In genomic region chr9:85120061-85120460, GRCm38 (mm10) we compare ENCODE assay signal across 21 mouse cellular contexts.
DNase-seq lines count a peak whose midpoint lies in the region; ATAC-seq lines count a peak whose summit lies in the region.
"Had no signal": no experiment of that assay in that cellular context is flagged by ENCODE, and none has a peak within 500 bp of the region (broad histone marks: within the 10 kb centered on the region; RNA-seq: fewer than 3 reads in every experiment).

No protein-coding gene starts in this region.

- H3K27ac ChIP-seq in midbrain, embryonic 13.5 days = no peak overlapping the region
- H3K27ac ChIP-seq in forebrain, embryonic 15.5 days (replicated peaks) = no peak overlapping the region
- no peak overlapping the region for H3K27ac ChIP-seq in limb, embryonic 10.5 days
- H3K27ac ChIP-seq: embryonic facial prominence, embryonic 12.5 days; heart, embryonic 15.5 days; hindbrain, embryonic 10.5 days; hindbrain, embryonic 14.5 days had no signal

- H3K9ac ChIP-seq in midbrain, embryonic 13.5 days (replicated peaks) = no peak overlapping the region
- no peak overlapping the region for H3K9ac ChIP-seq in forebrain, embryonic 15.5 days (replicated peaks)
- H3K9ac ChIP-seq: embryonic facial prominence, embryonic 12.5 days; heart, embryonic 15.5 days; hindbrain, embryonic 14.5 days had no signal

- H3K36me3 ChIP-seq in midbrain, embryonic 13.5 days = no peaks in the 10 kb centered on the region
- no peaks in the 10 kb centered on the region for H3K36me3 ChIP-seq in forebrain, embryonic 15.5 days
- H3K36me3 ChIP-seq in limb, embryonic 10.5 days = no peaks in the 10 kb centered on the region
- H3K36me3 ChIP-seq: embryonic facial prominence, embryonic 12.5 days; heart, embryonic 15.5 days; hindbrain, embryonic 10.5 days had no signal

- no peak overlapping the region for H3K4me3 ChIP-seq in midbrain, embryonic 13.5 days (replicated peaks)
- no peak overlapping the region for H3K4me3 ChIP-seq in forebrain, embryonic 15.5 days
- no peak overlapping the region for H3K4me3 ChIP-seq in limb, embryonic 10.5 days
- H3K4me3 ChIP-seq: embryonic facial prominence, embryonic 12.5 days; heart, embryonic 15.5 days; hindbrain, embryonic 10.5 days had no signal

- peak; percentile 56 for DNase-seq in CD4-positive helper T cell, adult 2 months (ENCODE audit: low read depth, low spot score)
- DNase-seq in naive thymus-derived CD4-positive, alpha-beta T cell, adult 2 months (ENCODE audit: low read depth) = peak; percentile 59
- DNase-seq in spleen, postnatal 14 days (ENCODE audit: low spot score in 2 of 2) = no peak
- no peak for DNase-seq in limb, embryonic 10.5 days (ENCODE audit: low spot score)
- DNase-seq: adrenal gland, postnatal 10 days; cerebellum, adult 11 months; cerebellum, adult 8-10 months; cerebellum, postnatal 14 days; gastrocnemius, postnatal 10 days; heart, adult 18-20 months; heart, postnatal 14 days had no signal

- peak; percentile 86 for ATAC-seq in activated CD4-positive, CD25-positive, alpha-beta regulatory T cell, adult 4 months
- peak; percentile 84 for ATAC-seq in inflammation-experienced regulatory T-cells, adult 6 months
- no peak for ATAC-seq in midbrain, embryonic 13.5 days
- no peak for ATAC-seq in forebrain, embryonic 15.5 days (replicated peaks)
- ATAC-seq: forebrain, embryonic 16.5 days had no signal

- H3K4me2 ChIP-seq in midbrain, embryonic 13.5 days (replicated peaks) = no peak overlapping the region
- H3K4me2 ChIP-seq in forebrain, embryonic 15.5 days (replicated peaks) = no peak overlapping the region
- H3K4me2 ChIP-seq: embryonic facial prominence, embryonic 12.5 days; heart, embryonic 11.5 days; heart, embryonic 15.5 days; hindbrain, embryonic 14.5 days had no signal

- no peaks in the 10 kb centered on the region for H3K27me3 ChIP-seq in midbrain, embryonic 13.5 days
- H3K27me3 ChIP-seq in forebrain, embryonic 15.5 days = no peaks in the 10 kb centered on the region
- H3K27me3 ChIP-seq in limb, embryonic 10.5 days (ENCODE audit: low read depth, poor library complexity, severe bottlenecking) = no peaks in the 10 kb centered on the region
- H3K27me3 ChIP-seq: embryonic facial prominence, embryonic 12.5 days; heart, embryonic 15.5 days had no signal

- H3K9me3 ChIP-seq in midbrain, embryonic 13.5 days = 0 out of 2 replicates have a peak, but pooled peaks cover 2% of the 10 kb centered on the region
- no peaks in the 10 kb centered on the region for H3K9me3 ChIP-seq in forebrain, embryonic 15.5 days
- H3K9me3 ChIP-seq in limb, embryonic 10.5 days (replicated peaks) = no peaks in the 10 kb centered on the region
- H3K9me3 ChIP-seq: embryonic facial prominence, embryonic 12.5 days; heart, embryonic 15.5 days; hindbrain, embryonic 10.5 days had no signal

- H3K4me1 ChIP-seq in midbrain, embryonic 13.5 days (replicated peaks) = no peaks in the 10 kb centered on the region
- H3K4me1 ChIP-seq in forebrain, embryonic 15.5 days = no peaks in the 10 kb centered on the region
- H3K4me1 ChIP-seq in limb, embryonic 10.5 days = no peaks in the 10 kb centered on the region
- H3K4me1 ChIP-seq: embryonic facial prominence, embryonic 12.5 days; heart, embryonic 15.5 days; hindbrain, embryonic 10.5 days had no signal

- WGBS in midbrain, embryonic 13.5 days = 91% methylated on average over 1 of the region's 1 CpGs
- 90% methylated on average over 1 of the region's 1 CpGs for WGBS in forebrain, embryonic 15.5 days
- 95% methylated on average over 1 of the region's 1 CpGs for WGBS in limb, embryonic 10.5 days

Comparison
In these comparisons a context has a peak if more than half of its experiments do, and no peak if none do; other contexts are left out.
1. DNase-seq: peak in CD4-positive helper T cell, adult 2 months (single experiment) and naive thymus-derived CD4-positive, alpha-beta T cell, adult 2 months (single experiment); none in spleen, postnatal 14 days (0 of 2) and limb, embryonic 10.5 days (single experiment).
2. ATAC-seq: peak in activated CD4-positive, CD25-positive, alpha-beta regulatory T cell, adult 4 months (single experiment) and inflammation-experienced regulatory T-cells, adult 6 months (single experiment); none in midbrain, embryonic 13.5 days (single experiment) and forebrain, embryonic 15.5 days (single experiment).